Mouse (Mus musculus) embryonic facial prominence, embryonic 14.5 days (tissue): ENCODE measurements at regions not wholly inside any gene's neighbourhood (a gene's known extent, or its start where the extent isn't known, plus 50 kb on each side); places are given as distances from the start of the nearest gene placed in this dataset.

Experiments used
- ATAC-seq: fragments of 200-750 bp; cut with Nextera tagmentation; 2 replicates; pipeline ENCODE4 v1.8.0; 2017; ENCODE audit warnings: low read depth, moderate number of reproducible peaks, moderate TSS enrichment
- DNase-seq: peaks from one replicate; pipeline ENCODE4 v3.0.0-alpha.2; 2015; ENCODE audit warnings: low spot score
- H3K27ac ChIP-seq: fragments of 300-500 bp; sonication (generic); replicated peaks from 2 replicates; pipeline ENCODE4 v1.5.1; 2014; ENCODE audit warnings: low read depth, mild to moderate bottlenecking, low read length, moderate library complexity
- H3K27me3 ChIP-seq: fragments of 300-500 bp; sonication (generic); replicated peaks from 2 replicates; pipeline ENCODE4 v1.6.1; 2014; ENCODE audit warnings: low read length; ENCODE audit not compliant: control insufficient read depth, insufficient read depth
- H3K36me3 ChIP-seq: fragments of 300-500 bp; sonication (generic); 2 replicates; pipeline ENCODE4 v1.6.1; 2014; ENCODE audit warnings: low read length, mixed read lengths; ENCODE audit not compliant: control insufficient read depth, insufficient read depth
- H3K4me1 ChIP-seq: fragments of 300-500 bp; sonication (generic); 2 replicates; pipeline ENCODE4 v1.6.1; 2014; ENCODE audit warnings: antibody characterized with exemption, low read length; ENCODE audit not compliant: control insufficient read depth, insufficient read depth
- H3K4me2 ChIP-seq: fragments of 300-500 bp; sonication (generic); 2 replicates; pipeline ENCODE4 v1.6.1; 2014; ENCODE audit warnings: low read depth, mild to moderate bottlenecking, low read length, moderate library complexity, mixed read lengths
- H3K4me3 ChIP-seq: fragments of 300-500 bp; sonication (generic); 2 replicates; pipeline ENCODE4 v1.5.1; 2014; ENCODE audit warnings: low read depth, mild to moderate bottlenecking, low read length
- H3K9ac ChIP-seq: fragments of 300-500 bp; sonication (generic); 2 replicates; pipeline ENCODE4 v1.6.1; 2014; ENCODE audit warnings: low read depth, mild to moderate bottlenecking, low read length, moderate library complexity, mixed read lengths
- H3K9me3 ChIP-seq: fragments of 300-500 bp; sonication (generic); 2 replicates; pipeline ENCODE4 v1.6.1; 2016; ENCODE audit warnings: low read length; ENCODE audit not compliant: control insufficient read depth
- WGBS: fragments of 180-500 bp; shearing (Covaris S2); extraction: QIAGEN DNeasy Blood & Tissue Kit; methylation state at CpG from one replicate; pipeline ENCODE4 v1.1.7; 2014; 5-methylcytosine and 5-hydroxymethylcytosine counted together

GRCm38 (mm10) chr16:24177131-24177530, 188.5 kb upstream of the Bcl6 start:
- Histone ChIP-seq H3K4me3 (no peak overlapping the region), H3K27me3 (no peaks in the 10 kb centered on the region), H3K4me2 (no peak overlapping the region), H3K27ac (no peak overlapping the region), H3K9me3 (no peaks in the 10 kb centered on the region), H3K36me3 (no peaks in the 10 kb centered on the region), H3K9ac (no peak overlapping the region), H3K4me1 (no peaks in the 10 kb centered on the region)
- DNase-seq (no peak), ATAC-seq (no peak)
- WGBS = 67% methylated on average over 6 of the region's 7 CpGs

- DNase-seq (no peak), ATAC-seq (no peak)
- Histone ChIP-seq H3K4me3 (no peak overlapping the region), H3K27me3 (no peaks in the 10 kb centered on the region), H3K4me1 (no peaks in the 10 kb centered on the region), H3K9ac (no peak overlapping the region), H3K4me2 (no peak overlapping the region), H3K36me3 (no peaks in the 10 kb centered on the region), H3K27ac (no peak overlapping the region), H3K9me3 (no peaks in the 10 kb centered on the region)
- 55% methylated on average over 2 of the region's 2 CpGs for WGBS
These were observed 187.4 kb upstream of the Bcl6 start for GRCm38 (mm10) chr16:24176057-24176456.

- Histone ChIP-seq H3K4me2 (no peak overlapping the region), H3K27ac (no peak overlapping the region), H3K4me3 (no peak overlapping the region), H3K36me3 (no peaks in the 10 kb centered on the region), H3K27me3 (no peaks in the 10 kb centered on the region), H3K9me3 (no peaks in the 10 kb centered on the region), H3K4me1 (no peaks in the 10 kb centered on the region), H3K9ac (no peak overlapping the region)
- WGBS = 61% methylated on average over 9 of the region's 9 CpGs
- DNase-seq (no peak), ATAC-seq (no peak)
These were observed 186.6 kb upstream of the Bcl6 start for GRCm38 (mm10) chr16:24175235-24175760.

- WGBS = 75% methylated on average over 3 of the region's 3 CpGs
- H3K27me3 ChIP-seq = no peaks in the 10 kb centered on the region
- no peaks in the 10 kb centered on the region for H3K36me3 ChIP-seq
- ATAC-seq = no peak
- no peak overlapping the region for H3K4me2 ChIP-seq
- no peak overlapping the region for H3K9ac ChIP-seq
- H3K9me3 ChIP-seq = no peaks in the 10 kb centered on the region
- no peak overlapping the region for H3K4me3 ChIP-seq
- H3K4me1 ChIP-seq = no peaks in the 10 kb centered on the region
- no peak for DNase-seq
- no peak overlapping the region for H3K27ac ChIP-seq
These were observed 185.9 kb upstream of the Bcl6 start for GRCm38 (mm10) chr16:24174595-24174994.

- no peaks in the 10 kb centered on the region for H3K36me3 ChIP-seq
- no peaks in the 10 kb centered on the region for H3K4me1 ChIP-seq
- no peak overlapping the region for H3K4me3 ChIP-seq
- no peak overlapping the region for H3K4me2 ChIP-seq
- no peak overlapping the region for H3K27ac ChIP-seq
- no peak overlapping the region for H3K9ac ChIP-seq
- WGBS = 81% methylated on average over 5 of the region's 5 CpGs
- H3K9me3 ChIP-seq = no peaks in the 10 kb centered on the region
- H3K27me3 ChIP-seq = no peaks in the 10 kb centered on the region
- no peak for DNase-seq
- no peak for ATAC-seq
These were observed 185.3 kb upstream of the Bcl6 start for GRCm38 (mm10) chr16:24173783-24174518.

- Histone ChIP-seq H3K36me3 (no peaks in the 10 kb centered on the region), H3K9ac (no peak overlapping the region), H3K27me3 (no peaks in the 10 kb centered on the region), H3K27ac (no peak overlapping the region), H3K4me3 (no peak overlapping the region), H3K4me2 (no peak overlapping the region), H3K4me1 (no peaks in the 10 kb centered on the region), H3K9me3 (no peaks in the 10 kb centered on the region)
- ATAC-seq (no peak), DNase-seq (no peak)
- 88% methylated on average over 2 of the region's 2 CpGs for WGBS
These were observed 184.0 kb upstream of the Bcl6 start for GRCm38 (mm10) chr16:24172653-24173052.

GRCm38 (mm10) chr16:24172065-24172464, 183.4 kb upstream of the Bcl6 start:
- H3K9me3 ChIP-seq = no peaks in the 10 kb centered on the region
- no peak overlapping the region for H3K27ac ChIP-seq
- H3K4me1 ChIP-seq = no peaks in the 10 kb centered on the region
- H3K27me3 ChIP-seq = no peaks in the 10 kb centered on the region
- 81% methylated on average over 5 of the region's 5 CpGs for WGBS
- H3K4me3 ChIP-seq = no peak overlapping the region
- DNase-seq = no peak
- H3K9ac ChIP-seq = no peak overlapping the region
- no peak for ATAC-seq
- no peak overlapping the region for H3K4me2 ChIP-seq
- H3K36me3 ChIP-seq = no peaks in the 10 kb centered on the region

- H3K9me3 ChIP-seq = no peaks in the 10 kb centered on the region
- 81% methylated on average over 4 of the region's 4 CpGs for WGBS
- DNase-seq = no peak
- no peak for ATAC-seq
- no peak overlapping the region for H3K4me2 ChIP-seq
- H3K9ac ChIP-seq = no peak overlapping the region
- no peak overlapping the region for H3K27ac ChIP-seq
- no peaks in the 10 kb centered on the region for H3K36me3 ChIP-seq
- H3K4me1 ChIP-seq = no peaks in the 10 kb centered on the region
- no peaks in the 10 kb centered on the region for H3K27me3 ChIP-seq
- no peak overlapping the region for H3K4me3 ChIP-seq
These were observed 182.5 kb upstream of the Bcl6 start for GRCm38 (mm10) chr16:24171161-24171560.

- no peaks in the 10 kb centered on the region for H3K27me3 ChIP-seq
- no peak overlapping the region for H3K9ac ChIP-seq
- H3K27ac ChIP-seq = no peak overlapping the region
- H3K9me3 ChIP-seq = no peaks in the 10 kb centered on the region
- no peaks in the 10 kb centered on the region for H3K36me3 ChIP-seq
- DNase-seq = no peak
- H3K4me2 ChIP-seq = no peak overlapping the region
- H3K4me1 ChIP-seq = no peaks in the 10 kb centered on the region
- no peak for ATAC-seq
- no peak overlapping the region for H3K4me3 ChIP-seq
These were observed 177.8 kb upstream of the Bcl6 start for GRCm38 (mm10) chr16:24166496-24166895.
